Mouse (Mus musculus): ENCODE results near the gene Serinc2.
A peak's percentile ranks its signal among the peaks of the same experiment; 100 is the strongest.

GRCm38 (mm10) chr4:130246132-130246531, 32.9 kb downstream of the Serinc2 start:
- TF ChIP-seq CTCF (IDR thresholded peaks at IDR 0.05; ENCODE audit: low read depth) (peak; percentile 94), EP300 (IDR thresholded peaks at IDR 0.05; ENCODE audit: low read depth) (no peak)
